Mouse (Mus musculus) heart, adult 11 months (tissue): ENCODE results near the gene Gm21900.
A peak's percentile ranks its signal among the peaks of the same experiment; 100 is the strongest.
"Not testable (repeated sequence)": the region's sequence is repeated elsewhere in the genome, so short reads cannot be mapped to it uniquely, and the experiment has no call there.

Source experiments
- DNase-seq: peaks from one replicate; pipeline ENCODE4 v3.0.0; 2022

The Gm21900 gene

GRCm38 (mm10) chrY:10616061-10616460 is at the start of gene Gm21900:
Gene Gm21900, plus strand, starts transcription at chrY:10616361.
- not testable (repeated sequence) for DNase-seq

GRCm38 (mm10) chrY:10643516-10643915 is 27.4 kb downstream of the Gm21900 start:
- DNase-seq, result peak; percentile 88
